Mouse (Mus musculus): ENCODE results near the gene Prpsap1.
"Not testable (repeated sequence)": the region's sequence is repeated elsewhere in the genome, so short reads cannot be mapped to it uniquely, and the experiment has no call there.

The Prpsap1 gene

GRCm38 (mm10) chr11:116515330-116516020 lies 21.5 kb upstream of the Prpsap1 start:
- CTCF ChIA-PET = no interaction called here

DNA sequence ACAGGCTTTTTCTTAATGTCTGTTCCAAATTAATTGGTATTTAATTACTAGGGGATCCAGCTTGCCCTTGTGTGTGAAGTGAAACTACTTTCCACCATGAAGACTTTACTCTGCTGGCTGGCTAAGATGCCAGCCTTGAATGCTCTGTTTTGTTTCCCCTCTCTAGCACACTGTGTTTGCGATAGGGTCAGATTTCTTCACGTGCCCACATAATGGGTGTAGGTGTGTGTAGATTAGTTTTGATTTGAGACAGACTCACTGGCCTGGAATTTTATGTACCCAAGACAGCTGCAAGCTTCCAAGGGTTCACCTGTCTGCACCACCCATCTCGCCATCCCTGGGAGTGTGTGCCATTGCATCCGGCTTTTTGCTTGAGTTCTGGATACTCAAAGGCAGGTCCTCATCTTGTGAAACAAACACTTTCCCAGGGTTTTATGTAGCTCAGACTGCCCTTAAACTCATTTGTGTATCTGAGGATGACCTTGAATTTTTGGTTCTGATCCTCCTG lies 19.6 kb upstream of the Prpsap1 start:
- CTCF ChIA-PET = no interaction called here

GRCm38 (mm10) chr11:116512987-116513386 lies 19.0 kb upstream of the Prpsap1 start:
- CTCF ChIA-PET = no interaction called here

- CTCF ChIA-PET = no interaction called here
These were observed 18.2 kb upstream of the Prpsap1 start for GRCm38 (mm10) chr11:116512154-116512553.

DNA sequence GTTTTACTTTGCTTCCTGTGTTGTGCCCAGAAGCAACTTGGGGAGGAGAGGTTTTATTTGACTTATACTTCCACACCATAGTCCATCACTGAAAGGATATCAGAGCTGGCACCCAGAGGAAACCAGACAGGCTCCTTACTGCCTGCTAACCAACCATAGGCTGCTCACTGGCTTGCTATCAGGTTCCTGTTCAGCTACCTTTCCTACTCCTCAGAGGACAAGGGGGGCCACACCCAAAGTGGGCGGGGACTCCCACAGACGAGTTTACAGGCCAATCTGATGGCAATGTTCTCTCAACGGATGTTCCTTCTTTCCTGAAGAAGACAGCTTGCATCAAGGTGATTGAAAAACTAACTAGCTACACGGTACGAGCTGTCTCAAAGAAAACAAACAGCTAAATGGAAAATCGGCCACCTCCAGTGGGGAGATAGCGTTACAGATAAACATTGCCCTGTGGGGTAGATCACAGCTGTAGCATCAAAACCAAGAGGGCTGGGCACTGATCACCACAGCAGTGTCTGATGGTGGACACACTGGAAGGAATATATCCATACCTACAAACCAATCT lies 17.4 kb upstream of the Prpsap1 start:
- CTCF ChIA-PET = no interaction called here

GRCm38 (mm10) chr11:116508689-116509088 lies 14.7 kb upstream of the Prpsap1 start:
- CTCF ChIA-PET = no interaction called here

DNA sequence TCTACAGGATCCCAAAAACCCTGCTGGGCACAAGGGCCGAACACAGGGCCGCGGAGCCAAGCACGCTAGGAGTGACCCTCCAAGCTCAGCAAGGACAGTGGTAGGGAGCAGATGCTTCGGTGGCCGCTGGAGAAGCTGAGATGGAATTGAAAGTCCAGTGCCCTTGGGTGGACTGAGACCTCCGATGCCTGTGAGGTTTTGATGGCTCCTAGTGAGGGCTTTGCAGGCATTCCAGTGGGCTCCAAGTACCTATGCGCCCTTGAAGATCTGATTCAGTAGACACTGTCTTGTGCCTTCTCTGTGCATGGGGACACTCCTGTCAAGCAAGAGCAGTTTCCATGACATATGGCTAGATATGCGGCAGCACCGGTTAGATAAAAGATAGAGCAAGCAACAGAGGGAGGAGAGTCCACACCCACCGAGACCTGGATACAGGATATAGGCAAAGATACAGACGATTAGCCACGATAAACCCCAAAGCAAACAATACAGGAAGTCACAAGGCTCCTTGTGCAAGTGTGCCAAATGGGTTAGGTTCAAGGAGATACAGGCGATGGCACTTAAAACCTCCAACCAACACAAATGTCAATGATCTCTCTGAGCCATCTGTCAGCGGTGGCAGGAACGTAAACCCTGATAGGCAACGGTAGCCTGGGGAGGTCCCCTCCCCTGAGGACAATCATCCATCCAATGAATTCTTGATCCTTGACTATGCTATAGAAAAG lies 12.3 kb upstream of the Prpsap1 start:
- CTCF ChIA-PET = no interaction called here

DNA sequence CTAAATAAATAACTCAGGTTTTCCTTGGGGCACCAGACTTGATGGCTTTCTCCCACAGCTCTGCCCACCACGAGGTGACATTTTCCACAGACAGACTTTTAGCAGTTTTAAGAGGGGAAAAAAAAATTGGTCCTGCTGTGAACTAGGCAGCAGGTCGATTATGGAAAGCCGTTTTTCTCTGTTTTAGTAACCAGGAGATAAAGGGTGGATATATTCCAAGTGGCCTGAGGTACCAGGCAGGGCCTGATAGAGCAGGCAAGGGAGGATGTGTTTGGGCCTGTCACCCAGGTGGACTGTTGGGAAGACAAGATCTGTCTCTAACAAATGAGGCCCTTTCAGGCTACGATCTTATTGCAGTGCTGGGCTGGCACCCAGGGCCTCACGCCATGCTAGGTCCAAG lies 11.6 kb upstream of the Prpsap1 start:
- CTCF ChIA-PET = no interaction called here

GRCm38 (mm10) chr11:116504516-116504915 lies 10.5 kb upstream of the Prpsap1 start:
- CTCF ChIA-PET = no interaction called here

GRCm38 (mm10) chr11:116501005-116501746 lies 7.2 kb upstream of the Prpsap1 start:
- CTCF ChIA-PET = no interaction called here

DNA sequence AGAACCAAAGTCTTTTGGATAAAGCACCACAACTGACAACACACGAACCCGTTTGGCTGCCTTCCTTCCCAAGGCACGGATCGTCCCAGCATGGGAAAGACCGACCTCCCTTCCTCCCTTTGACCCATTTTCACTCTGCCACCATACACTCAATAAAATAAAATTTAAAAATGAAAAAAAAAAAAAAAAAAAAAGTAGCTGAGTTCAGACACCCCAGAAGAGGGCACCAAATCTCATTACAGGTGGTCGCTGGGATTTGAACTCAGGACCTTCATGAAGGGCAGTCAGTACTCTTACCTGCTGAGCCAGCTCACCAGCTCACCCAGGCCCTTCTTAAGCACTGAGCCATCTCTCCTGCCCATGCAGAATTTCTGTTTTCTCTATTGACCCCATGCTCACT lies 5.0 kb upstream of the Prpsap1 start:
- CTCF ChIA-PET = interaction anchor here (0.6 kb wide), 2 partner anchors 14 to 24 kb away, joined by 3 to 4 read pairs; no protein-coding TSS in a partner anchor

DNA sequence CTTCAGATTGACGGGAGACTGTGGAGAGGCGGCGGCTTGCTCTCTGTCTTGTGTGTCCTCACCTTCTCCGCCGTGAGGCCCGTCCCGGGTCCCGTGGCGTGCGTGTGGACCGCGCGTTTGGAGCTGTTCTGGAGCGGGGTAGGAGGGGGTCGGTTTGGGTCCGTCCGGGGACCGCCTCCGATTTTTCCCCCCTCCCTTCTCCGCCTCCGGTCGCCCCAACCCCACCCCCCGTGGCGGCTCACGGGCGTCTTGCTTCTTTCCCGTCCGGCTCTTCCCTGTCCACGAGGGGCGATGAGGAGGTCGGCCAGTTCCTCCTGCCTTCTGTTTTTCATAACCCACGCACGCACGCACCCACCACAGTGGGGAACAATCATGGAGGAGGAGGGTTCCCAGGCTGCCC lies 4.6 kb upstream of the Prpsap1 start:
- CTCF ChIA-PET = no interaction called here

- CTCF ChIA-PET = no interaction called here
These were observed 3.3 kb upstream of the Prpsap1 start for GRCm38 (mm10) chr11:116497313-116497712.

DNA sequence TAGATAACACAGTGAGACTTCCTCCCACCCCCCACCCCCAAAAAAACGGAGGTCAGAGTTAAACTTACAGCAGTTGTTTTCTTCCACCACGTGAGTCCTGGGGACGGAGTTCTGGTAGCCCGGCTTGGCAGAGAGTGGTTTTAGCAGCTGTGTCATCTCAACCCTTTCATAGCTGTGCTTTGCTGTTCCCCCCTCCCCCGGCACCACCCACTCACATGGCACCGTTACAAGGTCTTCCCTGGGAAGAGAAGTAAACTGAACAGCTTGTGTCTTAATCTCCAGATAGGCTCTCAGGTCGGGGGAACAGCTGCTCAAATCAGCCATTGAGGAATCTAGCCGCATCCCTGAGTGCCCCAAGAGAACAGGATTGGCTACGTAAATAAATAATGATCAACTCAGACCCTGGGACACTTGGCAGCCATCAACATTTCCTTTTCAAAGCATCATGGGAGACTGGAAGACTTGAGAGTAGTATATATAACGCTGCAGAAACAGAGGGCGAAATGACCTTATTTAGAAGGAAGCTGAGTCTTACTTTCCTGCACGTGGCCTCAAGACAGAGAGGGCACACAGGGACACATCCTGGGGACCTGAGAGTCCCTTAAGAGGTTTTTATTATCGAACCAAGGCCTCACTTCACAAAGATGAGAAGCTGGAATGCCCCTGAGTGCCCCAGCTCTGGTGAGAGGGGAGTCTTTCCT lies 622 bp upstream of the Prpsap1 start:
- CTCF ChIA-PET = interaction anchor here (0.5 to 0.9 kb wide), 4 partner anchors 8 to 512 kb away, joined by 3 to 4 read pairs (median 3); no protein-coding TSS in a partner anchor

GRCm38 (mm10) chr11:116493191-116493590 lies 811 bp downstream of the Prpsap1 start:
- CTCF ChIA-PET = no interaction called here

DNA sequence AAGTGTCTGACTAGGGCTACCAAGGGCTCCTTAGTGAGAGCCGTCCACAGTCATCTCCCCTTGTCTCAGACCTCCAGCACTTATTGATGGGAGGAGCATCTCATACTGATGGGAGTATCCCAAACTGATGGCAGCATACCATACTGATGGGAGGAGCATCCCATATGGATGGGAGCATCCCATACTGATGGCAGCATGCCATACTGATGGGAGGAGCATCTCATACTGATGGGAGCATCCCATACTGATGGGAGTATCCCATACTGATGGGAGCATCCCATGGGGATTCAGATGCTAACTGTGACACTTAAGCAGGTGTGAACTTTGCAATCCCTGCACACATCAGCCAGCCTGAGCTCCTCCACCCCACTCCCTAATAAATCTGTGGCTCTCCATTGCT lies 1.5 kb downstream of the Prpsap1 start:
- CTCF ChIA-PET = not testable (repeated sequence)

GRCm38 (mm10) chr11:116491338-116491737 lies 2.7 kb downstream of the Prpsap1 start:
- CTCF ChIA-PET = no interaction called here

DNA sequence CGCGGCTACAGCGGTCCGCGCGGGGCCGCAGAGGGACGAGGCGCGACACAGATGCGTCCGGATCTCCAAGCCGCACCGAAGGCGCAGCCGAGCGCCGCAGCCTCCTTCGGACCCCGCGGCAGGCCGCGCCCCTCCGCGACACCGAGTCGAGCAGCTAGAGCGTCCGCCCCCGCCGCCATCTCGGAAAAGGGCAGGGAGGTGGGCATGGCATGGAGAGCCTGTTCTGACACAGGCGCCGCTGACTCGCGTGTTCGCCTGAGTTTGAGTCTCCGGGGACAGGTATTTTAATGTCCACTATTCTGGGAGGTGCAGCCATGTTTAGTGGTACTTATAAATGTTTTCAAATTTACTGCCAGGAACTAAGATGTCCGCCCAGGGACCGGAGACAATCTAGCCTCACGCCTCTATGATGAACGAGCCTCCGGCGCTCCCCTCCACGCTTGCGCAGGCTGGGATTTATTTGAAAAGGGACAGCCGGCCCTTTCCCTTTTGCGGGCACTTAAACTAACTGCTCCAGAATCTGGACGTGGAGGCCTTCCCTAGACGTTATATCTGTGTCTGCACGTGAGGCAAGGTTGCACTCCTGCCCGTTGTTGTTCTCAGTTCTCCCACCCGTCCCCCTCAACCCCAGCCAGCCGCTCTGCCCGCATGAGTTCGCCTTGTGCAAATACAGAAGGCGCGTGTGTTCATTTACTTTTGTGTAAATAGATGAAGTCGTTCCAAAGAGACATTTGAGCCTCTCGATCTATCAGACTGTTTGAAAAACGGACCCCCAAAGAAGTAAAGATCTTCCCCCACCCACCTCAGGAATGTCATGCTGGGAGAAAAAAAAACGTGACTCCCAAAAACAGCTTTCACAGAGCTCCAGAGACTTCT lies 3.5 kb downstream of the Prpsap1 start:
- CTCF ChIA-PET = no interaction called here

DNA sequence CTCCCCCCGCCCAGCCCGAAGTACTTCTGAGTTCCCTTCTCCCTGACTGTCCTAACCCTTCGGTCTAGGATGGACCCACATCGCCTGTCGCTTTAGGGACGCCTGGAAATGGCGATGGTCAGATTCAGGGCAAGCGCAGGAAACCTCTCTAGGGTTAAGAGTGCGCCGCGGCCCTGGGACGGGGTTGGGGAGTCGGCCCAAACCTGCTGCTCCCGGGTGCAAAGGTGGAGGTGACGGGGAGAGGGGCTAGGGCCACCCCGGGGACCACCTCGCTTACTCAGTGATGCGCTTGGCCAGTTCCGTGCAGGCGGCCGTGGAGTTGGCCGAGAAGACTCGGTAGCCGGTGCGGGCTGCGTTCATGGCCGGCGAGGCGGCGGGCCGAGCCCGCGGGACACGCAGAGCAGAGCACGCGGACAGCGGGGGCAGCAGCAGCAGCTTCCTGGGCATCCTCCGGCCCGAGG lies 4.2 kb downstream of the Prpsap1 start:
- CTCF ChIA-PET = interaction anchor here (1.1 kb wide), 1 partner anchor 138 kb away, joined by 3 read pairs; no protein-coding TSS in a partner anchor

DNA sequence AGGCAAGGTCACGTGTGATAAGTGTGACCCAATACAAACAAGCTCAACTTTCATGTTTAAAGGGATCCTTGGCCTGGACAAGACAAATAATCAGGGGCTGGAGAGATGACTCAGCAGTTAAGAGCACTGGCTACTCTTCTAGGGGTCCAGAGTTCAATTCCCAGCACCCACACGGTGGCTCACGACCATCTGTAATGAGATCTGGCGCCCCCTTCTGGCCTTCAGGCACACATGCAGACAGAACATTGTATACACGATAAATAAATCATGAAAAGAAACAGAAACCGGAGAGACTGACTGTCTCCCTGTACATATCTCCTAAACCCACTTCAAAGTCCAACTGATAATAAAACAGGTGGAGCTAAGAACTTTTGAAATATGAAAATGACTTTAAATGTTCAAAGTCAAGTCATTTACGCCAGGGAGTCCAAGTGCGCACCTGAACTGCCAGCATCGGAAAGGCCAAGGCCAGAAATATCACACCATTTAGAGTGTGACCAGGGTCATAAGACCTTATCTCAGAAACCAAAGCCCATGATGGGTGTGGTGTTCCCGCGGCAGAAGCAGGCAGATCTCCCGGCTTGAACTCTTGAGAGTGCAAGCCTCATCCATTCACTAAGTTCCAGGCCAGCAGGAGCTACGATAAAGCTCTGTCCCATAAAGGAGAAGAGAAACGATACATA lies 5.2 kb downstream of the Prpsap1 start:
- CTCF ChIA-PET = interaction anchor here (0.6 to 1.1 kb wide), 3 partner anchors 123 to 321 kb away, joined by 3 read pairs; no protein-coding TSS in a partner anchor

Data from spleen, embryonic (tissue).